Mouse (Mus musculus): ENCODE results near the gene Tie1. TPM values are rescaled to one million over a fixed set of nuclear protein-coding genes. Genes with fewer than 3 reads are reported as not detected.
"Not testable (repeated sequence)": the region's sequence is repeated elsewhere in the genome, so short reads cannot be mapped to it uniquely, and the experiment has no call there.

Tie1 gene
- total RNA-seq (2021) = 1 to 10 TPM; 7.1 to 8.5 TPM

- DNase-seq = no peak
Measured at GRCm38 (mm10) chr4:118489717-118490132, at the start of gene Tie1. TSS of gene Tie1 (minus strand) at chr4:118490061.

GRCm38 (mm10) chr4:118537801-118538200 is 47.9 kb upstream of the Tie1 start:
- no peak for DNase-seq

GRCm38 (mm10) chr4:118535610-118536009 is 45.7 kb upstream of the Tie1 start:
- no peak for DNase-seq

- no peak for DNase-seq
Measured at GRCm38 (mm10) chr4:118533605-118534004, 43.7 kb upstream of the Tie1 start.

- no peak for DNase-seq
Measured at GRCm38 (mm10) chr4:118533156-118533555, 43.3 kb upstream of the Tie1 start.

GRCm38 (mm10) chr4:118532663-118533062 is 42.8 kb upstream of the Tie1 start:
- no peak for DNase-seq

GRCm38 (mm10) chr4:118527720-118528119 is 37.9 kb upstream of the Tie1 start:
- DNase-seq = no peak

- no peak for DNase-seq
Measured at GRCm38 (mm10) chr4:118527335-118527681, 37.4 kb upstream of the Tie1 start.

GRCm38 (mm10) chr4:118526408-118527334 is 36.8 kb upstream of the Tie1 start, which contains the start of gene 2610528J11Rik:
TSS of gene 2610528J11Rik (plus strand) at chr4:118526999.
- no peak for DNase-seq

GRCm38 (mm10) chr4:118525779-118526178 is 35.9 kb upstream of the Tie1 start:
- no peak for DNase-seq

GRCm38 (mm10) chr4:118523976-118524375 is 34.1 kb upstream of the Tie1 start:
- DNase-seq = peak; percentile 12 to 16

GRCm38 (mm10) chr4:118522248-118522647 is 32.4 kb upstream of the Tie1 start:
- DNase-seq = no peak

- DNase-seq = no peak
Measured at GRCm38 (mm10) chr4:118518208-118518607, 28.3 kb upstream of the Tie1 start.

- no peak for DNase-seq
Measured at GRCm38 (mm10) chr4:118517497-118518146, 27.8 kb upstream of the Tie1 start.

- DNase-seq = no peak
Measured at GRCm38 (mm10) chr4:118516699-118517496, 27.0 kb upstream of the Tie1 start.

- no peak for DNase-seq
Measured at GRCm38 (mm10) chr4:118509050-118509449, 19.2 kb upstream of the Tie1 start.

- not testable (repeated sequence) for DNase-seq
Measured at GRCm38 (mm10) chr4:118507171-118507570, 17.3 kb upstream of the Tie1 start.

- no peak for DNase-seq
Measured at GRCm38 (mm10) chr4:118505551-118505950, 15.7 kb upstream of the Tie1 start.

- no peak for DNase-seq
Measured at GRCm38 (mm10) chr4:118500792-118501191, 10.9 kb upstream of the Tie1 start.

GRCm38 (mm10) chr4:118500171-118500724 is 10.4 kb upstream of the Tie1 start:
- no peak for DNase-seq

- no peak for DNase-seq
Measured at GRCm38 (mm10) chr4:118490461-118490860, 600 bp upstream of the Tie1 start.

- no peak for DNase-seq
Measured at GRCm38 (mm10) chr4:118476773-118477530, 12.9 kb downstream of the Tie1 start.
